Mouse (Mus musculus) hindbrain, embryonic 14.5 days (tissue): ENCODE results near the gene Pla2g3. TPM values are rescaled to one million over a fixed set of nuclear protein-coding genes. Genes with fewer than 3 reads are reported as not detected.

Source experiments
- ATAC-seq: fragments of 200-750 bp; cut with Nextera tagmentation; 2 replicates; pipeline ENCODE4 v1.8.0; 2017; ENCODE audit warnings: moderate number of reproducible peaks, mild to moderate bottlenecking, moderate TSS enrichment, moderate library complexity; ENCODE audit not compliant: low FRiP score
- DNase-seq: peaks from one replicate; pipeline ENCODE4 v3.0.0-alpha.2; 2015; ENCODE audit warnings: low spot score
- H3K27ac ChIP-seq: fragments of 300-500 bp; sonication (generic); 2 replicates; pipeline ENCODE4 v1.5.1; 2014; ENCODE audit warnings: mild to moderate bottlenecking, moderate library complexity
- H3K27me3 ChIP-seq: fragments of 300-500 bp; sonication (generic); 2 replicates; pipeline ENCODE4 v1.6.1; 2014; ENCODE audit warnings: mild to moderate bottlenecking, low read length, mixed read lengths; ENCODE audit not compliant: control insufficient read depth, insufficient read depth
- H3K36me3 ChIP-seq: fragments of 300-500 bp; sonication (generic); replicated peaks from 2 replicates; pipeline ENCODE4 v1.6.1; 2014; ENCODE audit not compliant: control insufficient read depth, insufficient read depth
- H3K4me1 ChIP-seq: fragments of 300-500 bp; sonication (generic); replicated peaks from 2 replicates; pipeline ENCODE4 v1.6.1; 2014; ENCODE audit warnings: antibody characterized with exemption, low read length, mixed read lengths; ENCODE audit not compliant: control insufficient read depth, insufficient read depth
- H3K4me2 ChIP-seq: fragments of 300-500 bp; sonication (generic); replicated peaks from 2 replicates; pipeline ENCODE4 v1.6.1; 2014; ENCODE audit warnings: mild to moderate bottlenecking, moderate library complexity
- H3K4me3 ChIP-seq: fragments of 300-500 bp; sonication (generic); replicated peaks from 2 replicates; pipeline ENCODE4 v1.5.1; 2014; ENCODE audit warnings: mild to moderate bottlenecking, low read length
- H3K9ac ChIP-seq: fragments of 300-500 bp; sonication (generic); 2 replicates; pipeline ENCODE4 v1.6.1; 2014
- H3K9me3 ChIP-seq: fragments of 300-500 bp; sonication (generic); 2 replicates; pipeline ENCODE4 v1.6.1; 2016; ENCODE audit warnings: low read length; ENCODE audit not compliant: control insufficient read depth
- WGBS: fragments of 180-500 bp; shearing (Covaris S2); extraction: QIAGEN DNeasy Blood & Tissue Kit; methylation state at CpG from one replicate; pipeline ENCODE4 v1.1.7; 2014; 5-methylcytosine and 5-hydroxymethylcytosine counted together
- polyA plus RNA-seq: library from polyadenylated mRNA; unstranded; fragments of >200 nt; fragmentation: Nextera tagmentation; extraction: Ambion mirVana; gene quantifications from 2 replicates; pipeline ENCODE4 v1.2.1, GENCODE M21; 2014

Pla2g3 gene
- polyA plus RNA-seq, 1 experiment from 2014 or later, result 0.67 TPM

GRCm38 (mm10) chr11:3454506-3454905 lies 33.6 kb upstream of the Pla2g3 start:
- Histone ChIP-seq H3K4me2 (no peak overlapping the region), H3K9me3 (no peaks in the 10 kb centered on the region), H3K27me3 (no peaks in the 10 kb centered on the region), H3K27ac (no peak overlapping the region), H3K9ac (no peak overlapping the region), H3K36me3 (no peaks in the 10 kb centered on the region), H3K4me1 (peaks cover 25% of the 10 kb centered on the region), H3K4me3 (no peak overlapping the region)
- DNase-seq (no peak), ATAC-seq (no peak)
- 100% methylated on average over 3 of the region's 3 CpGs for WGBS

DNA sequence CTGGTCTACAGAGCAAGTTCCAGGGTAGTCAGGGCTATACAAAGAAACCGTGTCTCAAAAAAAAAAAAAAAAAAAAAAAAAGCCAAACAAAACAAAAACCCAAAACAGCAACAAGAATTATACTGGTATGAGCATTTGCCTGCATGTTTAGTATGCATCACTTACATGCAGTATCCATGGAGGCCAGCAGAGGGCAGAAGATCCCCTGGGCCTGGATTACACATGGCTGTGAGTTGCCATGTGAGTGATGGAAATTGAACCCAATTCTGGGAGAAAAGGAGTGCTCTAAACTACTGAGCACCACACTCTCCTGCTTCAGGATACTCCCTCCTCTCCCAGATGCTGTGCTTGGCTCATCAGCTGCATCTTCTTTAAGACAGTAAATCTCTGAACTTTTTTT lies 31.7 kb upstream of the Pla2g3 start:
- Histone ChIP-seq H3K36me3 (no peaks in the 10 kb centered on the region), H3K4me1 (peaks cover 13% of the 10 kb centered on the region), H3K9me3 (no peaks in the 10 kb centered on the region), H3K27me3 (no peaks in the 10 kb centered on the region), H3K27ac (no peak overlapping the region), H3K4me3 (no peak overlapping the region), H3K9ac (no peak overlapping the region), H3K4me2 (no peak overlapping the region)
- WGBS, result 20% methylated on average over 1 of the region's 1 CpGs
- no peak for ATAC-seq
- peak; percentile 73 for DNase-seq

DNA sequence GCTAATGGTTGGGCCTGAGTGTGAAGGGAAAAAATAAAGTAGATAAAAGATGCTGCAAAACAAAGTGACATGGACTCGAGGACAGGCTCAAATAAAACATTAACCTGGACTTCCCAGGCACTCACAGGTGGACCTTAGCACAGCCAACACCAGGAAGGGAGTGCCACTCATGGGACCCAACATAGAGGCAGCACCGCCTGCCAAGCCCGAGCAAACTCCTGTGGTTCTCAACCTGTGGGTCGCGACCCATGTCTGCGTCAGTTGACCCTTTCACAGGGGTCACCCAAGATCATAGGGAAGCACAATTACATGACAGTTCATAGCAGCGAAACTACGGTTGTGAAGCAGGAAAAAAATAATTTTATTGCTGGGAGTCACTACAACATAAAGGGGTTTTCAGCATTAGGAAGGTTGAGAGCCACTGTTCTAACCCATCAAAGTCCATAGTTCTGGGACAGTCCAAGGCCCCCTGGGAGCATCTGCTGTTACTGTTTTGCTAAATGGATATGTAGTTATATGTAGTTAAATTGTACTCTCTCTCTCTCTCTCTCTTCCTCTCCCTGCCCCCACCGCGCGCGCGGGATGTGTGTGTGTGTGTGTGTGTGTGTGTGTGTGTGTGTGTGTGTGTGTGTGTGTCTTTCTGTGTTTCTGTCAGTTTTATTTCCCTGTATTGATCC lies 29.5 kb upstream of the Pla2g3 start:
- Histone ChIP-seq H3K27me3 (no peaks in the 10 kb centered on the region), H3K4me1 (peaks cover 3% of the 10 kb centered on the region), H3K9ac (no peak overlapping the region), H3K4me2 (no peak overlapping the region), H3K9me3 (no peaks in the 10 kb centered on the region), H3K36me3 (no peaks in the 10 kb centered on the region), H3K27ac (no peak overlapping the region), H3K4me3 (no peak overlapping the region)
- no peak for DNase-seq
- ATAC-seq, result no peak
- 91% methylated on average over 13 of the region's 13 CpGs for WGBS

DNA sequence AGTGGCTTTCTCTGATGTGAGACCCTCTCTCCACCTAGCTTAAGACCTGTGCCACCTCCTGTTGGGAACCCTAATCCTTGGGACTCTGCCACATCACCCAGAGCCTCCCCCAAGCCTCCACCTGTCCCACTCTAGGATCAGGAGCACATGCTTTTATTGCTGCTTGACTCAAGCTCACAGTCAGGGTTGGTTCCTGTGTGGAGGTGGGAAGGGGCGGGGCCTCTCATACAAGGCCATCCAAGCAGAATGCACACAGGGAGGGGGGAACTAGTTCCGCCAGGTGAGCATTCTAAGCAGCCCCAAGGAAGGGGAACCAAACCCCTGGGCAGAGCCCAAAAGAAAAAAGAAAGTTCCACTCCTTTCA lies 29.0 kb upstream of the Pla2g3 start:
- DNase-seq (no peak), ATAC-seq (no peak)
- H3K27me3 ChIP-seq, result no peaks in the 10 kb centered on the region
- H3K4me3 ChIP-seq, result no peak overlapping the region
- H3K4me1 ChIP-seq, result no peaks in the 10 kb centered on the region
- H3K27ac ChIP-seq, result no peak overlapping the region
- H3K9ac ChIP-seq, result no peak overlapping the region
- H3K4me2 ChIP-seq, result no peak overlapping the region
- H3K9me3 ChIP-seq, result no peaks in the 10 kb centered on the region
- H3K36me3 ChIP-seq, result no peaks in the 10 kb centered on the region
- whole genome bisulfite sequencing, result 88% methylated on average over 2 of the region's 2 CpGs

GRCm38 (mm10) chr11:3462846-3463245 lies 25.2 kb upstream of the Pla2g3 start:
- Histone ChIP-seq H3K36me3 (no peaks in the 10 kb centered on the region), H3K27me3 (no peaks in the 10 kb centered on the region), H3K4me1 (no peaks in the 10 kb centered on the region), H3K4me3 (no peak overlapping the region), H3K9ac (no peak overlapping the region), H3K9me3 (0 out of 2 replicates have a peak, but pooled peaks cover 5% of the 10 kb centered on the region), H3K4me2 (no peak overlapping the region), H3K27ac (no peak overlapping the region)
- ATAC-seq (no peak), DNase-seq (no peak)
- 100% methylated on average over 1 of the region's 1 CpGs for WGBS

DNA sequence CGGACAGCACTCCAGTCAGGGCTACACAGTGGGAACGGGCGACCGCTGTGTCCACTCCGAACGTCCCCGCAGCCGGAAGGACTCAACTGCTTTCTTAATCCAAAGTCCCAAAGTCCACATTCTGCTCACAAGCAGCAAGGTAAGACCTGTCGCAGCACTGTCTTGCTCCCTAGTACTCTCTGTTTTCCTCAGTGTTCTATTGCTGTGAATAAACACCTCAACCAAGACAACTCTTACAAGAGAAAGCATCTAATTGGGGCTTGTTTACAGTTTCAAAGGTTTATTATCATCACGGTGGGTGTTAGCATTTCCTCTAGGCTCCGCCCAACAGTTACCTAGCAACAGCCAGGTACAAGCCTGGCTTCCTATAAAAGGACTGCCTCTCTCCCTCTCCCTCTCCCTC lies 16.6 kb upstream of the Pla2g3 start:
- no peaks in the 10 kb centered on the region for H3K9me3 ChIP-seq
- ATAC-seq (no peak), DNase-seq (no peak)
- H3K9ac ChIP-seq, result no peak overlapping the region
- H3K4me3 ChIP-seq, result no peak overlapping the region
- no peak overlapping the region for H3K27ac ChIP-seq
- 32% methylated on average over 11 of the region's 11 CpGs for WGBS
- H3K4me1 ChIP-seq, result no peaks in the 10 kb centered on the region
- no peaks in the 10 kb centered on the region for H3K36me3 ChIP-seq
- H3K4me2 ChIP-seq, result no peak overlapping the region
- no peaks in the 10 kb centered on the region for H3K27me3 ChIP-seq

DNA sequence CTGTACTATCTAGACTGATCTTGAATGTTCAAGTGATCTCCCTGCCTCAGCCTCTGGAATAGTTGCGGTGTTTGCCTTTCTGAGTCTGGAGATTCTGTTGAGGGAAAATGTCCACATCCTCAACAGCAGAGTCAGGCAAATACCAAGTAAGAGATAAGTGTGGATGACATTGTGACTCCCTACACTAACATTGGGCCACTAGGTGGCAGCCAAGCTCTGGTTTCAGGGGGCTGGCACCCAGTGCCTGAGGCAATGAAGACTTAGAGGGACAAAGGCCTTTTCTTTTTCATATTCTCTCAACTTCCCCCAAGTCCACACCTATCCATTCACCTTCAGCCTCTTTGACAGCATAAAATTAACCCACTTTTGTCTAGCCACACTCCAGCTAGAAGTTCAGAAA lies 15.6 kb upstream of the Pla2g3 start:
- Histone ChIP-seq H3K36me3 (no peaks in the 10 kb centered on the region), H3K9me3 (no peaks in the 10 kb centered on the region), H3K4me3 (no peak overlapping the region), H3K27ac (no peak overlapping the region), H3K4me2 (no peak overlapping the region), H3K9ac (no peak overlapping the region), H3K27me3 (no peaks in the 10 kb centered on the region), H3K4me1 (no peaks in the 10 kb centered on the region)
- ATAC-seq, result peak; percentile 80; the same call in 1 of the 2 replicates
- 34% methylated on average over 1 of the region's 1 CpGs for WGBS
- DNase-seq, result peak; percentile 91

GRCm38 (mm10) chr11:3474480-3475115 lies 13.5 kb upstream of the Pla2g3 start:
- H3K4me2 ChIP-seq, result no peak overlapping the region
- H3K4me3 ChIP-seq, result no peak overlapping the region
- H3K9me3 ChIP-seq, result no peaks in the 10 kb centered on the region
- no peak overlapping the region for H3K9ac ChIP-seq
- no peak for ATAC-seq
- H3K27me3 ChIP-seq, result no peaks in the 10 kb centered on the region
- H3K27ac ChIP-seq, result no peak overlapping the region
- no peaks in the 10 kb centered on the region for H3K36me3 ChIP-seq
- no peaks in the 10 kb centered on the region for H3K4me1 ChIP-seq
- 89% methylated on average over 7 of the region's 7 CpGs for WGBS
- no peak for DNase-seq

DNA sequence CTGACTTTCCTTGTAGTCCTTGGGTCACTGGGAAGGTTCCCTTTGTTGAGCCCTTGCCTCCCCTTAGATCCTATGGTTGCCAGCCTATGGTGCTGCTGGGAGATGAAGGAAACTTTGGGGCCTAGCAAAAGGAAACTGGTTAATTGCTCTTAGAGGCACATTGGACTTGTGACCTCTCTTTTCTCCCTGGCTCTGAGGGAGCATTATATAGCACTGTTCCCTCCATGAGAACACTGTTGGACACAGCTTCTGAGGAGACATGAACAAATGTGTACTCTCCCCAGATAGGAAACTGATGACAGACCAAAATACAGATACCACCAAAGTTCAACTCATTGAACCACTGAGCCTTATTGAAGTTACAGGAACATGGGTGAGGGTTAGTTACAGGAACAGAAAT lies 12.6 kb upstream of the Pla2g3 start:
- Histone ChIP-seq H3K4me2 (no peak overlapping the region), H3K4me1 (no peaks in the 10 kb centered on the region), H3K9ac (no peak overlapping the region), H3K4me3 (no peak overlapping the region), H3K27me3 (no peaks in the 10 kb centered on the region), H3K27ac (no peak overlapping the region), H3K36me3 (no peaks in the 10 kb centered on the region), H3K9me3 (no peaks in the 10 kb centered on the region)
- DNase-seq (no peak), ATAC-seq (no peak)
